In the genomic region with DNA sequence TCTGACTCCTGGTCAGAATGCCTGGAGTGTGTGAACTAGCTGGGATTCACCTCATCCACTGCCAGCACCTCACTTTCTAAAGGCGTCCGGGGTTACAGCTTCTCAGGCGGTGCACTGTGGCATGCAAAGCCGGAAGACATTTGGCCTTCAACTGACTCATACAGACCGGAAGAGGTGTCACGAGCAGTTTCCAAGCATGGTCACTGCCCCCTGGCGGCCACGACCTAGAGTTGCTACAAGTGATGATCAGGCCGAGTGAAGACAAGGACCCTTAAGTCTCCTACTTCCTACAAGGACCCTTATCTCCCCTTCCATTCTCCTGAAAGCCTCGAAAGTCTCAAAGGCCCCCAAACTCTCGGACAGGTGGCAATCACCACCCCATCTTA, we compare ENCODE assay signal across 8 mouse cellular contexts. TPM values are rescaled to one million over a fixed set of nuclear protein-coding genes. Genes with fewer than 3 reads are reported as not detected.
DNase-seq lines count a peak whose midpoint lies in the region; ATAC-seq and TF ChIP-seq lines count a peak whose summit lies in the region.

No protein-coding gene starts in this region.

- peak; percentile 26; the same call in 1 of the 2 replicates for TF ChIP-seq EP300 in liver, postnatal 0 days (IDR thresholded peaks at IDR 0.05; ENCODE audit: low read depth)

- H3K4me1 ChIP-seq in forebrain, embryonic 14.5 days (ENCODE audit: control insufficient read depth, insufficient read depth, low read length): peaks cover 6% of the 10 kb centered on the region
- peaks cover 50% of the 10 kb centered on the region for H3K4me1 ChIP-seq in liver, postnatal 0 days (ENCODE audit: insufficient read depth)
- peaks cover 52% of the 10 kb centered on the region for H3K4me1 ChIP-seq in neural tube, embryonic 13.5 days (replicated peaks)
- peaks cover 13% of the 10 kb centered on the region for H3K4me1 ChIP-seq in testis, adult 2 months (ENCODE audit: control insufficient read depth, insufficient read depth, low read length)

- no peaks in the 10 kb centered on the region for H3K27me3 ChIP-seq in forebrain, embryonic 14.5 days (replicated peaks; ENCODE audit: control insufficient read depth, insufficient read depth, low read length)
- no peaks in the 10 kb centered on the region for H3K27me3 ChIP-seq in liver, postnatal 0 days (ENCODE audit: insufficient read depth, low read length)
- H3K27me3 ChIP-seq in neural tube, embryonic 13.5 days: no peaks in the 10 kb centered on the region
- no peaks in the 10 kb centered on the region for H3K27me3 ChIP-seq in testis, adult 2 months (ENCODE audit: control insufficient read depth, insufficient read depth, low read length)

- no peak for TF ChIP-seq POLR2A in testis, adult 2 months (IDR thresholded peaks at IDR 0.05; ENCODE audit: control insufficient read depth, low read depth, low read length)

- H3K9me3 ChIP-seq in forebrain, embryonic 14.5 days (replicated peaks; ENCODE audit: control insufficient read depth, low read length): no peaks in the 10 kb centered on the region
- H3K9me3 ChIP-seq in liver, postnatal 0 days (ENCODE audit: low read length): no peaks in the 10 kb centered on the region
- H3K9me3 ChIP-seq in neural tube, embryonic 13.5 days: no peaks in the 10 kb centered on the region

- intact Hi-C loops in heart, postnatal 14 days (cut with DNase I): loop anchor here (2.0 to 5.0 kb wide), 2 partner anchors 60 to 189 kb away; a partner anchor contains a TSS

- peak overlapping the region; percentile 81 for H3K27ac ChIP-seq in forebrain, embryonic 14.5 days (ENCODE audit: low read depth, low read length)
- peak overlapping the region; percentile 93 for H3K27ac ChIP-seq in liver, postnatal 0 days (ENCODE audit: low read depth)
- peak overlapping the region; percentile 94 for H3K27ac ChIP-seq in neural tube, embryonic 13.5 days (replicated peaks)
- H3K27ac ChIP-seq in testis, adult 2 months (ENCODE audit: control insufficient read depth, insufficient read depth, low read depth, low read length): peak overlapping the region; percentile 41

- peak overlapping the region; percentile 73 for H3K9ac ChIP-seq in forebrain, embryonic 14.5 days (ENCODE audit: low read length)
- peak overlapping the region; percentile 87 for H3K9ac ChIP-seq in liver, postnatal 0 days (replicated peaks)
- peak overlapping the region; percentile 93 for H3K9ac ChIP-seq in neural tube, embryonic 13.5 days

- peak overlapping the region; percentile 60 for H3K4me3 ChIP-seq in forebrain, embryonic 14.5 days (ENCODE audit: low read depth, low read length)
- H3K4me3 ChIP-seq in liver, postnatal 0 days (ENCODE audit: low read depth, low read length): peak overlapping the region; percentile 95
- H3K4me3 ChIP-seq in neural tube, embryonic 13.5 days: peak overlapping the region; percentile 72
- peak overlapping the region; percentile 78 for H3K4me3 ChIP-seq in testis, adult 2 months (ENCODE audit: control insufficient read depth, low read depth, low read length)

- TF ChIP-seq CTCF in liver, postnatal 0 days (IDR thresholded peaks at IDR 0.05; ENCODE audit: low read depth): peak; percentile 98
- TF ChIP-seq CTCF in testis, adult 2 months (IDR thresholded peaks at IDR 0.05; ENCODE audit: control insufficient read depth, insufficient read depth, insufficient replicate concordance, low read depth, low read length): peak; percentile 94

- peak; percentile 95 for DNase-seq in ES-CJ7 (ENCODE audit: low read depth, low spot score)
- peak; percentile 89 for DNase-seq in c-Kit-positive CD71-positive TER-119-positive erythroid progenitor cells, embryonic 14.5 days (ENCODE audit: low spot score)
- DNase-seq in forebrain, embryonic 14.5 days (ENCODE audit: low spot score): peak; percentile 92
- DNase-seq in heart, postnatal 14 days: peak; percentile 84 to 87
- peak; percentile 81 for DNase-seq in large intestine, adult 2 months (ENCODE audit: low read depth, low spot score)
- DNase-seq in liver, postnatal 0 days: peak; percentile 88

- H3K4me2 ChIP-seq in forebrain, embryonic 14.5 days (ENCODE audit: low read length): peak overlapping the region; percentile 97
- peak overlapping the region; percentile 98 for H3K4me2 ChIP-seq in liver, postnatal 0 days (ENCODE audit: low read depth, low read length)
- H3K4me2 ChIP-seq in neural tube, embryonic 13.5 days: peak overlapping the region; percentile 82

- peak; percentile 80 for ATAC-seq in forebrain, embryonic 14.5 days
- peak; percentile 80 for ATAC-seq in liver, postnatal 0 days
- ATAC-seq in neural tube, embryonic 13.5 days (ENCODE audit: low read depth): peak; percentile 83

- WGBS in forebrain, embryonic 14.5 days: under 1% methylated on average over 11 of the region's 11 CpGs
- WGBS in large intestine, adult 2 months: 0% methylated on average over 11 of the region's 11 CpGs
- under 1% methylated on average over 11 of the region's 11 CpGs for WGBS in liver, postnatal 0 days (ENCODE audit: insufficient replicate concordance)
- 1% methylated on average over 11 of the region's 11 CpGs for WGBS in neural tube, embryonic 13.5 days

- H3K36me3 ChIP-seq in forebrain, embryonic 14.5 days (ENCODE audit: control insufficient read depth, insufficient read depth, low read length): peaks cover 30% of the 10 kb centered on the region
- H3K36me3 ChIP-seq in liver, postnatal 0 days (replicated peaks; ENCODE audit: insufficient read depth, low read length): peaks cover 15% of the 10 kb centered on the region
- peaks cover 34% of the 10 kb centered on the region for H3K36me3 ChIP-seq in neural tube, embryonic 13.5 days
- H3K36me3 ChIP-seq in testis, adult 2 months (ENCODE audit: control insufficient read depth, insufficient read depth, low read length): peaks cover 1% of the 10 kb centered on the region

RNA-seq across cellular contexts. Expression of a gene that starts 3.7 kb away (rescaled TPM):
- polyA plus RNA-seq in forebrain, embryonic 14.5 days (2014; fragmentation: Nextera tagmentation; extraction: Ambion mirVana): 60.0 and 73.5 TPM in 2 replicates
- total RNA-seq in heart, postnatal 14 days (2021): 10 to 100 TPM; 41.0 to 47.0 TPM
- polyA plus RNA-seq in large intestine, adult 2 months (2012; rRNA removed): 132 and 189 TPM in 2 replicates
- polyA plus RNA-seq in liver, postnatal 0 days (2015; fragmentation: Nextera tagmentation; extraction: Ambion mirVana): 20.3 and 22.8 TPM in 2 replicates
- 67.4 and 73.6 TPM in 2 replicates for polyA plus RNA-seq in neural tube, embryonic 13.5 days (2015; fragmentation: Nextera tagmentation; extraction: Ambion mirVana)
- 44.4 and 44.5 TPM in 2 replicates for polyA plus RNA-seq in testis, adult 2 months (2012; rRNA removed)

RNA-seq across cellular contexts. Expression of a gene that starts 10.7 kb away (rescaled TPM):
- polyA plus RNA-seq in forebrain, embryonic 14.5 days (2014; fragmentation: Nextera tagmentation; extraction: Ambion mirVana): 57.2 and 62.3 TPM in 2 replicates
- total RNA-seq in heart, postnatal 14 days (2021): 10 to 100 TPM; 30.9 to 37.1 TPM
- polyA plus RNA-seq in large intestine, adult 2 months (2012; rRNA removed): 12.2 and 16.0 TPM in 2 replicates
- 16.7 and 17.5 TPM in 2 replicates for polyA plus RNA-seq in liver, postnatal 0 days (2015; fragmentation: Nextera tagmentation; extraction: Ambion mirVana)
- polyA plus RNA-seq in neural tube, embryonic 13.5 days (2015; fragmentation: Nextera tagmentation; extraction: Ambion mirVana): 63.1 and 65.6 TPM in 2 replicates
- polyA plus RNA-seq in testis, adult 2 months (2012; rRNA removed): 19.5 and 20.1 TPM in 2 replicates

RNA-seq across cellular contexts. Expression of a gene that starts 11.6 kb away (rescaled TPM):
- polyA plus RNA-seq in forebrain, embryonic 14.5 days (2014; fragmentation: Nextera tagmentation; extraction: Ambion mirVana): 30.5 and 38.6 TPM in 2 replicates
- total RNA-seq in heart, postnatal 14 days (2021): 10 to 100 TPM; 20.4 to 27.3 TPM
- 8.9 and 18.8 TPM in 2 replicates for polyA plus RNA-seq in large intestine, adult 2 months (2012; rRNA removed)
- polyA plus RNA-seq in liver, postnatal 0 days (2015; fragmentation: Nextera tagmentation; extraction: Ambion mirVana): 8.9 and 10.5 TPM in 2 replicates
- 78.7 and 81.3 TPM in 2 replicates for polyA plus RNA-seq in neural tube, embryonic 13.5 days (2015; fragmentation: Nextera tagmentation; extraction: Ambion mirVana)
- 83.2 and 90.6 TPM in 2 replicates for polyA plus RNA-seq in testis, adult 2 months (2012; rRNA removed)

RNA-seq across cellular contexts. Expression of a gene that starts 18.0 kb away (rescaled TPM):
- 140 and 145 TPM in 2 replicates for polyA plus RNA-seq in forebrain, embryonic 14.5 days (2014; fragmentation: Nextera tagmentation; extraction: Ambion mirVana)
- total RNA-seq in heart, postnatal 14 days (2021): 1 to 10 TPM; 1.8 to 2.1 TPM
- 23.4 and 28.4 TPM in 2 replicates for polyA plus RNA-seq in large intestine, adult 2 months (2012; rRNA removed)
- polyA plus RNA-seq in liver, postnatal 0 days (2015; fragmentation: Nextera tagmentation; extraction: Ambion mirVana): 2.1 and 2.3 TPM in 2 replicates
- 146 and 157 TPM in 2 replicates for polyA plus RNA-seq in neural tube, embryonic 13.5 days (2015; fragmentation: Nextera tagmentation; extraction: Ambion mirVana)
- 61.7 and 61.8 TPM in 2 replicates for polyA plus RNA-seq in testis, adult 2 months (2012; rRNA removed)

Comparison
In these comparisons a context has a peak if more than half of its experiments do, and no peak if none do; other contexts are left out.
1. Peak in every context shown above with its lines: DNase-seq, ATAC-seq, H3K4me3 ChIP-seq and H3K27ac ChIP-seq.
2. H3K27ac ChIP-seq: peak in every context shown above with its lines; median percentile 94 in neural tube, embryonic 13.5 days; 93 in liver, postnatal 0 days; 81 in forebrain, embryonic 14.5 days; 41 in testis, adult 2 months.